Mouse (Mus musculus) midbrain, postnatal 0 days (tissue): ENCODE measurements at regions not wholly inside any gene's neighbourhood (a gene's known extent, or its start where the extent isn't known, plus 50 kb on each side); places are given as distances from the start of the nearest gene placed in this dataset.

Experiments used
- ATAC-seq: fragments of 200-750 bp; cut with Nextera tagmentation; 2 replicates; pipeline ENCODE4 v1.8.0; 2017; ENCODE audit warnings: moderate number of reproducible peaks, mild to moderate bottlenecking, moderate TSS enrichment, moderate library complexity; ENCODE audit not compliant: low FRiP score
- DNase-seq: peaks from one replicate; pipeline ENCODE4 v3.0.0-alpha.2; 2015; ENCODE audit warnings: low spot score
- H3K27ac ChIP-seq: fragments of 300-500 bp; sonication (generic); 2 replicates; pipeline ENCODE4 v1.5.1; 2014; ENCODE audit warnings: low read depth, mild to moderate bottlenecking, low read length, mixed read lengths
- H3K27me3 ChIP-seq: fragments of 300-500 bp; sonication (generic); 2 replicates; pipeline ENCODE4 v1.6.1; 2014; ENCODE audit warnings: low read length, control low read depth, mixed read lengths; ENCODE audit not compliant: insufficient read depth
- H3K36me3 ChIP-seq: fragments of 300-500 bp; sonication (generic); 2 replicates; pipeline ENCODE4 v1.6.1; 2014; ENCODE audit warnings: low read length, control low read depth, mixed read lengths; ENCODE audit not compliant: insufficient read depth
- H3K4me1 ChIP-seq: fragments of 300-500 bp; sonication (generic); 2 replicates; pipeline ENCODE4 v1.6.1; 2014; ENCODE audit warnings: mild to moderate bottlenecking, control low read depth, antibody characterized with exemption, low read length, mixed read lengths; ENCODE audit not compliant: insufficient read depth
- H3K4me2 ChIP-seq: fragments of 300-500 bp; sonication (generic); 2 replicates; pipeline ENCODE4 v1.6.1; 2014; ENCODE audit warnings: low read depth, mild to moderate bottlenecking, low read length, mixed read lengths; ENCODE audit not compliant: poor library complexity, severe bottlenecking
- H3K4me3 ChIP-seq: fragments of 300-500 bp; sonication (generic); 2 replicates; pipeline ENCODE4 v1.5.1; 2014; ENCODE audit warnings: low read depth, mild to moderate bottlenecking, low read length, moderate library complexity
- H3K9ac ChIP-seq: fragments of 300-500 bp; sonication (generic); replicated peaks from 2 replicates; pipeline ENCODE4 v1.6.1; 2014; ENCODE audit warnings: mild to moderate bottlenecking, low read length, moderate library complexity, mixed read lengths; ENCODE audit not compliant: poor library complexity, severe bottlenecking
- H3K9me3 ChIP-seq: fragments of 300-500 bp; sonication (generic); 2 replicates; pipeline ENCODE4 v1.6.1; 2016; ENCODE audit warnings: low read length, control low read depth
- CTCF ChIP-seq: IDR thresholded peaks from 2 replicates; pipeline ENCODE4 v1.5.1; 2016; ENCODE audit warnings: antibody characterized with exemption, mild to moderate bottlenecking
- WGBS: fragments of 180-500 bp; shearing (Covaris S2); extraction: QIAGEN DNeasy Blood & Tissue Kit; methylation state at CpG from one replicate; pipeline ENCODE4 v1.1.7; 2014; 5-methylcytosine and 5-hydroxymethylcytosine counted together

DNA sequence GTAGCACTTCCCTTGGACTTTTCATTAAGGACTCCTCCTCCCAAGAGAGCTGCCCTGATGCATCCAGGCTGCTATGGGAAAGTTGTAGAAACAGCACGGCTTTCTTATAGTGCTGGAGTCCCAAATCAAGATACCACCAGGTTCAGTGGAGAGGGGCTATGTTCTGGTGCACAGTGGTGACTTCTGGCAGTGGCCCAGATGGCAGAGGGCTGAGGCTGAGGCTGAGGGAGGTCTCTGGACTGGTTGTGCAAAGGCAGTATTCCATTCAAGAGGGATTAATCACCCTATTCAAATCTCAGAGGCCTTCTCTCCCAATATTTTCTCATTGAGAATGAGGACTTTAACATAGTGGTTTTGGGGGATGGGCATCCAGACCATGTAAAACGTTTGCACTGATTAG, 82.3 kb upstream of the Mki67 start:
- TF ChIP-seq CTCF: no peak
- Histone ChIP-seq H3K27me3 (no peaks in the 10 kb centered on the region), H3K4me3 (no peak overlapping the region), H3K27ac (no peak overlapping the region), H3K9ac (no peak overlapping the region), H3K9me3 (no peaks in the 10 kb centered on the region), H3K4me2 (no peak overlapping the region), H3K36me3 (no peaks in the 10 kb centered on the region), H3K4me1 (no peaks in the 10 kb centered on the region)
- WGBS: 35% methylated on average over 2 of the region's 2 CpGs
- DNase-seq (no peak), ATAC-seq (no peak)

GRCm38 (mm10) chr7:135802598-135803121, 86.5 kb upstream of the Mki67 start:
- no peaks in the 10 kb centered on the region for H3K9me3 ChIP-seq
- no peak for TF ChIP-seq CTCF
- no peak overlapping the region for H3K4me3 ChIP-seq
- H3K27ac ChIP-seq: no peak overlapping the region
- DNase-seq: peak; percentile 73
- H3K9ac ChIP-seq: no peak overlapping the region
- no peaks in the 10 kb centered on the region for H3K27me3 ChIP-seq
- H3K4me1 ChIP-seq: no peaks in the 10 kb centered on the region
- no peak for ATAC-seq
- 73% methylated on average over 15 of the region's 15 CpGs for WGBS
- H3K4me2 ChIP-seq: no peak overlapping the region
- no peaks in the 10 kb centered on the region for H3K36me3 ChIP-seq

GRCm38 (mm10) chr7:135804730-135805129, 88.6 kb upstream of the Mki67 start:
- no peak overlapping the region for H3K9ac ChIP-seq
- TF ChIP-seq CTCF: no peak
- H3K9me3 ChIP-seq: no peaks in the 10 kb centered on the region
- 59% methylated on average over 7 of the region's 7 CpGs for WGBS
- H3K4me2 ChIP-seq: no peak overlapping the region
- no peaks in the 10 kb centered on the region; the same call in 1 of the 2 replicates for H3K4me1 ChIP-seq
- H3K27me3 ChIP-seq: no peaks in the 10 kb centered on the region
- no peaks in the 10 kb centered on the region for H3K36me3 ChIP-seq
- no peak overlapping the region for H3K27ac ChIP-seq
- H3K4me3 ChIP-seq: no peak overlapping the region
- ATAC-seq (no peak), DNase-seq (no peak)

DNA sequence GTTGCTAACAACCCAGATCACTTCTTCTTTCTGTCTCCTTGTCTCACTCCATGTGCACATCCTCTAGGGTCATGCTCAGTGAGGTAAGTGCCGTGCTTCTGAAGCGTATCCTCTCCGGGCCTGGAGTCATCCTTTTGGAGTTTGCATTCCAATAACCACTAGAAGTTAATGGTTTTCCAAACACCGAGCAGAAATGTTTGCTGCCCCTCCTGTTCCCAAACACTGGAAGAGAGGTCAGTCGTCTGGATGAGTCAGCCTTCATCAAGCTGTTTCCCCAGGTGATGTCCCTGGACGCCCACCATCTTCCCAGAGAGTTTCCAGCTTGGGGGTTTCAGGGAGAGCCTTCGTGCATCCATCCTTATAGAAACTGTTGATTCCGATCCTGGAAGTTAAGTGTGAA, 90.0 kb upstream of the Mki67 start:
- no peak overlapping the region for H3K4me2 ChIP-seq
- H3K4me3 ChIP-seq: no peak overlapping the region
- DNase-seq: no peak
- no peak for TF ChIP-seq CTCF
- H3K27ac ChIP-seq: no peak overlapping the region
- 93% methylated on average over 8 of the region's 8 CpGs for whole genome bisulfite sequencing
- no peaks in the 10 kb centered on the region; the same call in none of the 2 replicates for H3K4me1 ChIP-seq
- H3K27me3 ChIP-seq: no peaks in the 10 kb centered on the region
- H3K9ac ChIP-seq: no peak overlapping the region
- no peak for ATAC-seq
- no peaks in the 10 kb centered on the region for H3K9me3 ChIP-seq
- no peaks in the 10 kb centered on the region for H3K36me3 ChIP-seq

GRCm38 (mm10) chr7:135806673-135807072, 90.5 kb upstream of the Mki67 start:
- no peaks in the 10 kb centered on the region for H3K27me3 ChIP-seq
- H3K9me3 ChIP-seq: no peaks in the 10 kb centered on the region
- H3K4me3 ChIP-seq: no peak overlapping the region
- no peak overlapping the region for H3K9ac ChIP-seq
- H3K4me2 ChIP-seq: no peak overlapping the region
- ATAC-seq: no peak
- H3K4me1 ChIP-seq: no peaks in the 10 kb centered on the region; the same call in none of the 2 replicates
- TF ChIP-seq CTCF: no peak
- H3K36me3 ChIP-seq: no peaks in the 10 kb centered on the region
- DNase-seq: no peak
- 92% methylated on average over 7 of the region's 7 CpGs for WGBS
- no peak overlapping the region for H3K27ac ChIP-seq

DNA sequence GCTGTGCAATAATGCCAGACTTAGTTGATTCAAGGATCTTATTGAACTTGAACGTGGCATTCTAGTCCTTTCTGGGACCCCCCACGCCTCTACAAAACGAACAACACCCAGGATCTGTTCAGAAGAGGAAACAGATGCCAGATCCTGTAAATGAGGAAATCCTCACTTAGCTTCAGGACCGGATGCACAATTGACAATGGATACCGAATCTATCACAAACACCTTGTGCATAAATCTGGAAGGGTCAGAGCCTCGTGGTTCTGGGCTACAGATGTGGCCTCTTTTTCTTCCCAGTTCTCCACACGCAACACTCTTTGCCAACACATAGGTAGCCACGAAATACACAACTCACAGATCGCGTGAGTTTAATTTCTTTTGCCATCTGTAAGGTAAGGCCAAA, 93.0 kb upstream of the Mki67 start:
- H3K9me3 ChIP-seq: no peaks in the 10 kb centered on the region
- no peaks in the 10 kb centered on the region for H3K27me3 ChIP-seq
- H3K9ac ChIP-seq: no peak overlapping the region
- 79% methylated on average over 10 of the region's 10 CpGs for WGBS
- H3K4me2 ChIP-seq: 0 out of 2 replicates have a peak overlapping the region, but pooled peaks have one; percentile 26
- TF ChIP-seq CTCF: no peak
- no peak overlapping the region for H3K4me3 ChIP-seq
- no peak for DNase-seq
- ATAC-seq: no peak
- H3K27ac ChIP-seq: no peak overlapping the region
- H3K36me3 ChIP-seq: no peaks in the 10 kb centered on the region
- H3K4me1 ChIP-seq: no peaks in the 10 kb centered on the region; the same call in none of the 2 replicates
